Comparison of ENCODE assay signal across 7 mouse cellular contexts in the genomic region with DNA sequence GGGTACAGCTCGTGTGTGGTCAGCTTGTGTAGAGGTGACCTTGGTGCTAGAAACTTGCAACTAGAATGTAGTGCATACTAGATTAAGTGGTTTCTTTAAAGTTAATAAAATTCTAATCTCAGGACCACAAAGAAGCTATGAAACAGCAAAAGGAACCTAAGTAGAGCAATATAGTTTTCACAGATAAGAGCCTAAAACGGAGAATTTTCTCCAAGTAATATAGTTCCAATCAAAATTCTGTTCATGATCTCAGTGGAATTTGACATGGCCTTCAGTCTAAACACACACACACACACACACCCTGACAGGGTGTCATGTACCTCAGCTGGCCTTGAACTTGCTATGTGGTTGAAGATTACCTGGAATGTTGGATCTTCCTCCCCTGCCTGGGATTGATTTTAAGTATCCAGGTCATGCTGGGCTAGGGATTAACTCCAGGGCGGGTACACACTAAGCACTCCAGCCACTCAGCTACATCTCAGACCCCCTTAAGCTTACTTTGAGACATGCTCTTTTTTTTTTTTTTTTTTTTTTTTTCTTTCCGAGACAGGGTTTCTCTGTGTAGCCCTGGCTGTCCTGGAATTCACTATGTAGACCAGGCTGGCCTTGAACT. TPM values are rescaled to one million over a fixed set of nuclear protein-coding genes. Genes with fewer than 3 reads are reported as not detected.
DNase-seq lines count a peak whose midpoint lies in the region; ATAC-seq lines count a peak whose summit lies in the region.

No protein-coding gene starts in this region.

- 37% methylated on average over 4 of the region's 4 CpGs for WGBS in neural tube, embryonic 11.5 days
- 38% methylated on average over 4 of the region's 4 CpGs for WGBS in forebrain, embryonic 12.5 days
- WGBS in limb, embryonic 15.5 days: 50% methylated on average over 4 of the region's 4 CpGs
- WGBS in stomach, embryonic 16.5 days: 36% methylated on average over 4 of the region's 4 CpGs

- H3K9me3 ChIP-seq in neural tube, embryonic 11.5 days (ENCODE audit: control insufficient read depth, low read length): no peaks in the 10 kb centered on the region
- H3K9me3 ChIP-seq in forebrain, embryonic 12.5 days: no peaks in the 10 kb centered on the region
- H3K9me3 ChIP-seq in limb, embryonic 15.5 days: no peaks in the 10 kb centered on the region
- no peaks in the 10 kb centered on the region for H3K9me3 ChIP-seq in stomach, embryonic 16.5 days (replicated peaks; ENCODE audit: control insufficient read depth, low read length)

- H3K36me3 ChIP-seq in neural tube, embryonic 11.5 days (ENCODE audit: control insufficient read depth, insufficient read depth, low read length): peaks cover 16% of the 10 kb centered on the region
- H3K36me3 ChIP-seq in forebrain, embryonic 12.5 days (replicated peaks): peaks cover 65% of the 10 kb centered on the region
- peaks cover 61% of the 10 kb centered on the region for H3K36me3 ChIP-seq in limb, embryonic 15.5 days
- peaks cover 24% of the 10 kb centered on the region for H3K36me3 ChIP-seq in stomach, embryonic 16.5 days (ENCODE audit: control insufficient read depth, insufficient read depth, low read length)

- no peak overlapping the region for H3K9ac ChIP-seq in neural tube, embryonic 11.5 days (ENCODE audit: low read length)
- peak overlapping the region; percentile 89 for H3K9ac ChIP-seq in forebrain, embryonic 12.5 days
- H3K9ac ChIP-seq in limb, embryonic 15.5 days: no peak overlapping the region
- peak overlapping the region; percentile 81; the same call in 1 of the 2 replicates for H3K9ac ChIP-seq in stomach, embryonic 16.5 days (ENCODE audit: low read length)

- no peak for ATAC-seq in neural tube, embryonic 11.5 days (ENCODE audit: insufficient read depth, low FRiP score, low TSS enrichment)
- no peak for ATAC-seq in forebrain, embryonic 12.5 days (ENCODE audit: low FRiP score)
- ATAC-seq in limb, embryonic 15.5 days (ENCODE audit: insufficient number of reproducible peaks, low FRiP score, low TSS enrichment, low read depth): no peak
- ATAC-seq in stomach, embryonic 16.5 days (ENCODE audit: insufficient read depth, low FRiP score): no peak

- peaks cover 4% of the 10 kb centered on the region; the same call in 1 of the 2 replicates for H3K4me1 ChIP-seq in neural tube, embryonic 11.5 days (ENCODE audit: control insufficient read depth, insufficient read depth, low read length)
- H3K4me1 ChIP-seq in forebrain, embryonic 12.5 days: peaks cover 18% of the 10 kb centered on the region
- peaks cover 22% of the 10 kb centered on the region for H3K4me1 ChIP-seq in limb, embryonic 15.5 days
- peaks cover 8% of the 10 kb centered on the region; the same call in 1 of the 2 replicates for H3K4me1 ChIP-seq in stomach, embryonic 16.5 days (ENCODE audit: control insufficient read depth, insufficient read depth, low read length)

- peak overlapping the region; percentile 93; the same call in 1 of the 2 replicates for H3K4me3 ChIP-seq in neural tube, embryonic 11.5 days (ENCODE audit: low read depth, low read length)
- peak overlapping the region; percentile 92 for H3K4me3 ChIP-seq in forebrain, embryonic 12.5 days (replicated peaks)
- peak overlapping the region; percentile 72 for H3K4me3 ChIP-seq in limb, embryonic 15.5 days
- H3K4me3 ChIP-seq in stomach, embryonic 16.5 days (replicated peaks; ENCODE audit: low read length): peak overlapping the region; percentile 95

- DNase-seq in neural tube, embryonic 11.5 days (ENCODE audit: low spot score): no peak
- no peak for DNase-seq in neural tube, embryonic 10.5 days (ENCODE audit: extremely low spot score, low spot score)
- no peak for DNase-seq in thymus, postnatal 0 days (ENCODE audit: low spot score)
- DNase-seq in gastrocnemius, adult 18-20 months (ENCODE audit: low spot score): no peak

- H3K27me3 ChIP-seq in neural tube, embryonic 11.5 days (ENCODE audit: control insufficient read depth, insufficient read depth, low read length): no peaks in the 10 kb centered on the region
- no peaks in the 10 kb centered on the region for H3K27me3 ChIP-seq in forebrain, embryonic 12.5 days
- no peaks in the 10 kb centered on the region for H3K27me3 ChIP-seq in limb, embryonic 15.5 days
- no peaks in the 10 kb centered on the region for H3K27me3 ChIP-seq in stomach, embryonic 16.5 days (ENCODE audit: control insufficient read depth, insufficient read depth, low read length)

- H3K27ac ChIP-seq in neural tube, embryonic 11.5 days (ENCODE audit: low read depth, low read length): no peak overlapping the region
- H3K27ac ChIP-seq in forebrain, embryonic 12.5 days: no peak overlapping the region
- peak overlapping the region; percentile 98 for H3K27ac ChIP-seq in limb, embryonic 15.5 days
- H3K27ac ChIP-seq in stomach, embryonic 16.5 days (ENCODE audit: low read length): peak overlapping the region; percentile 99

- peak overlapping the region; percentile 51 for H3K4me2 ChIP-seq in neural tube, embryonic 11.5 days (ENCODE audit: low read depth)
- peak overlapping the region; percentile 84 for H3K4me2 ChIP-seq in forebrain, embryonic 12.5 days
- H3K4me2 ChIP-seq in limb, embryonic 15.5 days: peak overlapping the region; percentile 72
- peak overlapping the region; percentile 88 for H3K4me2 ChIP-seq in stomach, embryonic 16.5 days (ENCODE audit: low read depth, low read length)

RNA-seq across cellular contexts. Expression of gene Rplp1, which starts 1.2 kb away (rescaled TPM):
- 1,074 and 1,150 TPM in 2 replicates for polyA plus RNA-seq in neural tube, embryonic 11.5 days (2014; fragmentation: Nextera tagmentation; extraction: Ambion mirVana)
- 758 and 840 TPM in 2 replicates for polyA plus RNA-seq in forebrain, embryonic 12.5 days (2016; fragmentation: Nextera tagmentation; extraction: Ambion mirVana)
- 1,380 and 1,628 TPM in 2 replicates for polyA plus RNA-seq in limb, embryonic 15.5 days (2015; fragmentation: Nextera tagmentation; extraction: Ambion mirVana)
- polyA plus RNA-seq in stomach, embryonic 16.5 days (2015; fragmentation: Nextera tagmentation; extraction: Ambion mirVana): 1,285 and 1,334 TPM in 2 replicates
- polyA plus RNA-seq in thymus, postnatal 0 days (2015; fragmentation: Nextera tagmentation; extraction: Ambion mirVana): 2,029 and 2,097 TPM in 2 replicates
- total RNA-seq in gastrocnemius, adult 18-20 months (2021): 1,000 to 10,000 TPM; 1,375 to 1,461 TPM

RNA-seq across cellular contexts. Expression of gene Kif23, which starts 31.1 kb away (rescaled TPM):
- polyA plus RNA-seq in neural tube, embryonic 11.5 days (2014; fragmentation: Nextera tagmentation; extraction: Ambion mirVana): 95.4 and 106 TPM in 2 replicates
- polyA plus RNA-seq in forebrain, embryonic 12.5 days (2016; fragmentation: Nextera tagmentation; extraction: Ambion mirVana): 104 and 106 TPM in 2 replicates
- 91.2 and 92.0 TPM in 2 replicates for polyA plus RNA-seq in limb, embryonic 15.5 days (2015; fragmentation: Nextera tagmentation; extraction: Ambion mirVana)
- 102 and 124 TPM in 2 replicates for polyA plus RNA-seq in stomach, embryonic 16.5 days (2015; fragmentation: Nextera tagmentation; extraction: Ambion mirVana)
- 106 and 107 TPM in 2 replicates for polyA plus RNA-seq in thymus, postnatal 0 days (2015; fragmentation: Nextera tagmentation; extraction: Ambion mirVana)
- under 1 TPM; 0.37 to 0.88 TPM for total RNA-seq in gastrocnemius, adult 18-20 months (2021)

Comparison
In these comparisons a context has a peak if more than half of its experiments do, and no peak if none do; other contexts are left out.
1. H3K27ac ChIP-seq: peak in limb, embryonic 15.5 days (single experiment) and stomach, embryonic 16.5 days (single experiment); none in neural tube, embryonic 11.5 days (single experiment) and forebrain, embryonic 12.5 days (single experiment).
2. H3K9ac ChIP-seq: peak in forebrain, embryonic 12.5 days (single experiment) and stomach, embryonic 16.5 days (single experiment); none in neural tube, embryonic 11.5 days (single experiment) and limb, embryonic 15.5 days (single experiment).
3. Peak in every context shown above with its lines, with median percentiles within 50 percentile points of each other: H3K4me2 ChIP-seq and H3K4me3 ChIP-seq.